Mouse (Mus musculus) heart, embryonic 12.5 days (tissue): ENCODE results near the gene Taf4. TPM values are rescaled to one million over a fixed set of nuclear protein-coding genes. Genes with fewer than 3 reads are reported as not detected.

Experiments used
- ATAC-seq: fragments of 200-750 bp; cut with Nextera tagmentation; 2 replicates; pipeline ENCODE4 v1.8.0; 2017; ENCODE audit warnings: moderate TSS enrichment, moderate library complexity; ENCODE audit not compliant: insufficient number of reproducible peaks, low FRiP score
- H3K27ac ChIP-seq: fragments of 300-500 bp; sonication (generic); 2 replicates; pipeline ENCODE4 v1.5.1; 2016; ENCODE audit warnings: mild to moderate bottlenecking, moderate library complexity; ENCODE audit not compliant: poor library complexity, severe bottlenecking
- H3K27me3 ChIP-seq: fragments of 300-500 bp; sonication (generic); replicated peaks from 2 replicates; pipeline ENCODE4 v1.6.1; 2016; ENCODE audit warnings: mild to moderate bottlenecking, moderate library complexity
- H3K36me3 ChIP-seq: fragments of 300-500 bp; sonication (generic); 2 replicates; pipeline ENCODE4 v1.6.1; 2016; ENCODE audit warnings: mild to moderate bottlenecking, moderate library complexity
- H3K4me1 ChIP-seq: fragments of 300-500 bp; sonication (generic); replicated peaks from 2 replicates; pipeline ENCODE4 v1.6.1; 2016; ENCODE audit warnings: mild to moderate bottlenecking
- H3K4me2 ChIP-seq: fragments of 300-500 bp; sonication (generic); 2 replicates; pipeline ENCODE4 v1.6.1; 2016; ENCODE audit warnings: mild to moderate bottlenecking, moderate library complexity
- H3K4me3 ChIP-seq: fragments of 300-500 bp; sonication (generic); 2 replicates; pipeline ENCODE4 v1.5.1; 2016; ENCODE audit warnings: mild to moderate bottlenecking
- H3K9ac ChIP-seq: fragments of 300-500 bp; sonication (generic); 2 replicates; pipeline ENCODE4 v1.6.1; 2016; ENCODE audit warnings: mild to moderate bottlenecking, moderate library complexity
- H3K9me3 ChIP-seq: fragments of 300-500 bp; sonication (generic); replicated peaks from 2 replicates; pipeline ENCODE4 v1.6.1; 2016; ENCODE audit warnings: mild to moderate bottlenecking, moderate library complexity
- WGBS: fragments of 180-500 bp; shearing (Covaris S2); methylation state at CpG from one replicate; pipeline ENCODE4 v1.1.7; 2016; 5-methylcytosine and 5-hydroxymethylcytosine counted together
- polyA plus RNA-seq: library from polyadenylated mRNA; unstranded; fragments of >200 nt; fragmentation: Nextera tagmentation; extraction: Ambion mirVana; gene quantifications from 2 replicates; pipeline ENCODE4 v1.2.1, GENCODE M21; 2016

Gene Taf4
- polyA plus RNA-seq, 1 experiment from 2014 or later = 2.4 TPM

GRCm38 (mm10) chr2:179980616-179981015, 4.2 kb upstream of the Taf4 start:
- H3K9me3 ChIP-seq = no peaks in the 10 kb centered on the region
- 44% methylated on average over 4 of the region's 4 CpGs for WGBS
- ATAC-seq = no peak
- H3K27ac ChIP-seq = no peak overlapping the region
- peaks cover 37% of the 10 kb centered on the region for H3K4me1 ChIP-seq
- H3K9ac ChIP-seq = no peak overlapping the region
- peaks cover 5% of the 10 kb centered on the region; the same call in 1 of the 2 replicates for H3K27me3 ChIP-seq
- no peak overlapping the region for H3K4me3 ChIP-seq
- no peaks in the 10 kb centered on the region for H3K36me3 ChIP-seq
- no peak overlapping the region for H3K4me2 ChIP-seq

GRCm38 (mm10) chr2:179979836-179980235, 3.4 kb upstream of the Taf4 start:
- no peak overlapping the region for H3K9ac ChIP-seq
- H3K4me3 ChIP-seq = no peak overlapping the region
- H3K27ac ChIP-seq = no peak overlapping the region
- H3K4me2 ChIP-seq = no peak overlapping the region
- H3K27me3 ChIP-seq = peaks cover 5% of the 10 kb centered on the region; the same call in 1 of the 2 replicates
- no peaks in the 10 kb centered on the region for H3K9me3 ChIP-seq
- no peaks in the 10 kb centered on the region for H3K36me3 ChIP-seq
- no peak for ATAC-seq
- WGBS = 50% methylated on average over 8 of the region's 8 CpGs
- peaks cover 34% of the 10 kb centered on the region for H3K4me1 ChIP-seq

- H3K4me3 ChIP-seq = no peak overlapping the region
- H3K9ac ChIP-seq = no peak overlapping the region
- no peak overlapping the region for H3K4me2 ChIP-seq
- WGBS = 76% methylated on average over 3 of the region's 3 CpGs
- ATAC-seq = no peak
- H3K36me3 ChIP-seq = no peaks in the 10 kb centered on the region
- H3K27ac ChIP-seq = no peak overlapping the region
- no peaks in the 10 kb centered on the region for H3K27me3 ChIP-seq
- no peaks in the 10 kb centered on the region for H3K9me3 ChIP-seq
- H3K4me1 ChIP-seq = peaks cover 40% of the 10 kb centered on the region
Observed at GRCm38 (mm10) chr2:179978250-179978649, 1.8 kb upstream of the Taf4 start.

DNA sequence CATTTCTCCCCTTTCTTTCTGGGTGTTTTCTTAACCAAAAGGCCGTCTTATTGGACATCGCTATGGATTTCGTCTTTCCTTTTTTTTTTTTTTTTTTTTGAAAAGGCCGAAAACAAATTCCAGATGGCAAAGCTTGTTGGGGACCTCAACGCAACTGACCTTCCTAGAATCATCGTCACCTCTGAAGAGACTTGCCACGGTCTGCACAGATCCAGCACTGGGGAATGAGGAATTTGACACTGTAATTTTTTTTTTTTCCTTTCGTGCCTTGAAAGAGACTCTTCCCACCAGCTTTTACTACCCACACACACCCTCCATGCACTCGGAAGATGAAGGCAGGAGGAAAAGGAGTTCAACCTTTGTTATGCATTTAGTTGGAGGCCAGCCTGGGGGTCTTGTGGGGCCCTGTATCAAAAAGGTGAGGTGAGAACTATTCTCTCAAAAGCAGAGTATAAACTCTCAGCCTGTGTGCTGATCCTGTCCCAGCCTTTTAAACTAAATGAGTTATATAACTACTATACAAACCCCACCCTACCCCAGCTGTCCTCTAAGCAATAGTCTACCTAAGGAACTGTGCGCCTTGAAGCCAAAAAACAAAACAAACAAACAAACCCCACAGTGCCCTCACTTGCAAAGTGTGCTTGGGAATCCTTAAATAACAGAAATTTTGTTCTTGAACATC, 1.0 kb upstream of the Taf4 start:
- H3K4me1 ChIP-seq = peaks cover 48% of the 10 kb centered on the region

DNA sequence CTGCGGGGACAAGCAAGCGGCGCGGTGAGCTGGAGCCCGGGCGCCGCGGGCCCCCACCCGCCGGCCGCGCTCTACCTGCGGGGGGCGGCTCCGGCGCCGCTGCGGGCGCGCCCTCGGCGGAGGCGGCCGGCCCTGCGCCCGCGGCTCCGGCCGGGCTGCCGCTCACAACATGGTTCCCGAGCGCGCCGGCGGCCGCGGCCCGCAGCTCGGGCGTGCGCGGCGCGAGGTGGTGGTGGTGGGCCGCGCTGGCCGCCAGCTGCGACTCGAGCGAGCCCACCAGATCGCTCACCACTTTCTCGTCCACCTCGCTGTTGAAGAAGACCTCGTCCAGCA, 185 bp downstream of the Taf4 start:
- peak; percentile 43 for ATAC-seq
- Histone ChIP-seq H3K36me3 (no peaks in the 10 kb centered on the region), H3K4me1 (peaks cover 60% of the 10 kb centered on the region), H3K9ac (peak overlapping the region; percentile 83), H3K9me3 (no peaks in the 10 kb centered on the region), H3K27ac (peak overlapping the region; percentile 78), H3K27me3 (no peaks in the 10 kb centered on the region), H3K4me3 (peak overlapping the region; percentile 94), H3K4me2 (peak overlapping the region; percentile 99)
- WGBS = 10% methylated on average over 54 of the region's 54 CpGs

More for the DNA sequence above, 1.0 kb upstream of the Taf4 start:
- Histone ChIP-seq H3K4me2 (peak overlapping the region; percentile 99), H3K27ac (no peak overlapping the region; the same call in 1 of the 2 replicates), H3K9me3 (no peaks in the 10 kb centered on the region), H3K4me3 (peak overlapping the region; percentile 94), H3K9ac (peak overlapping the region; percentile 83), H3K27me3 (no peaks in the 10 kb centered on the region), H3K36me3 (no peaks in the 10 kb centered on the region)
- 12% methylated on average over 10 of the region's 10 CpGs for WGBS
- no peak for ATAC-seq

DNA sequence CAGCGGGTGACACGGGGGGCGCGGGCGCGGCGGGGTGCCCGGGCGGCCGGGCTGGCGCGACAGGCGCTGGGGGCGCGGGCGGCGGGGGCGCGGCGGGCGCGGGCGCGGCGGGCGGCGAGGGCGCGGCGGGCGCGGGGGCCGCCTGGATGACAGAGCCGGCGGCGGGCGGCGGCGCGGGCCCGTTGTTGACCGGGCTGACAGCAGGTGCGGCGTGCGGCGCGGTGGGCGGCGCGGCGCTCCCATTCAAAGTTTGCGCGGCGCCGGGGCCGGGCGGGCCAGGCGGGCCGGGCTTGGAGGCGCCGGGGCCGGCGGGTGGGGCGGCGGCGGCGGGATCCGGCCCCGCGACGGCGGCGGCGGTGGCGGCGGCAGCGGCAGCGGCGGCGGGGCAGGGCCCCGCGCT, 595 bp downstream of the Taf4 start:
- peak overlapping the region; percentile 94 for H3K4me3 ChIP-seq
- H3K4me2 ChIP-seq = peak overlapping the region; percentile 99
- no peaks in the 10 kb centered on the region for H3K9me3 ChIP-seq
- H3K27me3 ChIP-seq = no peaks in the 10 kb centered on the region
- H3K4me1 ChIP-seq = peaks cover 63% of the 10 kb centered on the region
- ATAC-seq = no peak
- 38% methylated on average over 82 of the region's 82 CpGs for WGBS
- H3K27ac ChIP-seq = peak overlapping the region; percentile 78
- no peaks in the 10 kb centered on the region for H3K36me3 ChIP-seq
- H3K9ac ChIP-seq = peak overlapping the region; percentile 90

GRCm38 (mm10) chr2:179974651-179975471, 1.6 kb downstream of the Taf4 start:
- Histone ChIP-seq H3K36me3 (no peaks in the 10 kb centered on the region), H3K4me2 (peak overlapping the region; percentile 99), H3K9ac (peak overlapping the region; percentile 90), H3K4me3 (peak overlapping the region; percentile 94), H3K27ac (no peak overlapping the region; the same call in 1 of the 2 replicates), H3K27me3 (no peaks in the 10 kb centered on the region), H3K9me3 (no peaks in the 10 kb centered on the region), H3K4me1 (peaks cover 65% of the 10 kb centered on the region)
- ATAC-seq = no peak
- WGBS = 4% methylated on average over 45 of the region's 45 CpGs

GRCm38 (mm10) chr2:179973871-179974628, 2.4 kb downstream of the Taf4 start:
- peak overlapping the region; percentile 90 for H3K9ac ChIP-seq
- H3K36me3 ChIP-seq = no peaks in the 10 kb centered on the region
- H3K9me3 ChIP-seq = no peaks in the 10 kb centered on the region
- no peak overlapping the region for H3K27ac ChIP-seq
- 20% methylated on average over 8 of the region's 8 CpGs for WGBS
- no peaks in the 10 kb centered on the region for H3K27me3 ChIP-seq
- peak overlapping the region; percentile 94 for H3K4me3 ChIP-seq
- peaks cover 67% of the 10 kb centered on the region for H3K4me1 ChIP-seq
- no peak for ATAC-seq
- peak overlapping the region; percentile 99 for H3K4me2 ChIP-seq

DNA sequence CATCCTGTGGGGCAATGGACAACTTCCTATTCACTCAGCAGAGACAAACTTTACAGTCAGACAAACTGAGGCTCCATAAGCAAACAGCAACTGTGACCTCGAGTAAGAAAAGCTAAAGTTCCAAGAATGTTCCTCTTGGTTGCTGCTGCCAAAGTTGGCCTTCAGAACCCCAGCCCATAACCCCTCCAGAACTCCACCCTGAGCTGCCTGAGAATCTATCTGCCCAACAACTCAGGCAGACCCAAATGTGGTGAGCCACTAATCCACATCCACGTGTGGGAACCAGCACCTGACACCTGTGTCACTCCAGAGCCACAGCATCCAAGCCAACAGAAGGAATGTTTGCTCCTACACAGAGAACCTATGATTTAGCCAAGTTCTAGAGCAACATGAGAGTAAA, 4.0 kb downstream of the Taf4 start:
- no peak overlapping the region for H3K27ac ChIP-seq
- no peak overlapping the region for H3K4me3 ChIP-seq
- H3K4me2 ChIP-seq = 0 out of 2 replicates have a peak overlapping the region, but pooled peaks have one; percentile 99
- ATAC-seq = no peak
- H3K27me3 ChIP-seq = no peaks in the 10 kb centered on the region
- H3K36me3 ChIP-seq = no peaks in the 10 kb centered on the region
- 58% methylated on average over 2 of the region's 2 CpGs for WGBS
- H3K4me1 ChIP-seq = peaks cover 77% of the 10 kb centered on the region
- H3K9ac ChIP-seq = no peak overlapping the region
- no peaks in the 10 kb centered on the region for H3K9me3 ChIP-seq

GRCm38 (mm10) chr2:179971891-179972290, 4.6 kb downstream of the Taf4 start:
- Histone ChIP-seq H3K4me1 (peaks cover 82% of the 10 kb centered on the region), H3K36me3 (no peaks in the 10 kb centered on the region), H3K4me3 (no peak overlapping the region), H3K27me3 (no peaks in the 10 kb centered on the region), H3K9ac (no peak overlapping the region), H3K4me2 (no peak overlapping the region), H3K27ac (no peak overlapping the region), H3K9me3 (no peaks in the 10 kb centered on the region)
- ATAC-seq = no peak
- 77% methylated on average over 2 of the region's 2 CpGs for WGBS

DNA sequence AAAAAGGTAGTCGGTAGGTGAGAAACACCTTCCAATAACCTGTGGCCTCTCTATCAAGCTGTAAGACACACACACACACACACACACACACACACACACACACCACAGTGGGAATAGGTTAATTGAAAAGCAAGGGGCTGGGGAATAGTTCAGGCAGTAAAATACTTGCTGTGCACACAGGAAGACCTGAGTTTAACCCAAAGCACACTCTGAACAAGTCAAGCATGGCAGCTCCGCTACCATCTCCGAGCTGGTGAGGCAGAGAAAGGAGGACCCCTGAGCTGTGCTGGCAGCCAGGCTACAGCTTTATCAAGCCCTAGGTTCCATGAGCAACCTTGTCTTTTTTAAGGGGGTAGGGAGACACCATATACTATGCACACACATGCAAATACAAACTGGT, 7.3 kb downstream of the Taf4 start:
- ATAC-seq = no peak
- Histone ChIP-seq H3K27ac (no peak overlapping the region), H3K9ac (no peak overlapping the region), H3K27me3 (no peaks in the 10 kb centered on the region), H3K36me3 (no peaks in the 10 kb centered on the region), H3K4me2 (no peak overlapping the region), H3K9me3 (no peaks in the 10 kb centered on the region), H3K4me3 (no peak overlapping the region), H3K4me1 (peaks cover 97% of the 10 kb centered on the region)
- 83% methylated on average over 3 of the region's 3 CpGs for WGBS
